13 mouse cellular contexts compared by ENCODE assay signal in genomic region chr8:126877039-126877365, GRCm38 (mm10).
A peak's percentile ranks its signal among the peaks of the same experiment; 100 is the strongest.
DNase-seq lines count a peak whose midpoint lies in the region; ATAC-seq and TF ChIP-seq lines count a peak whose summit lies in the region.
"Had no signal": no experiment of that assay in that cellular context is flagged by ENCODE, and none has a peak within 500 bp of the region (broad histone marks: within the 10 kb centered on the region; RNA-seq: fewer than 3 reads in every experiment).

No protein-coding gene starts in this region.

- H3K27me3 ChIP-seq in heart, embryonic 11.5 days (ENCODE audit: control insufficient read depth, insufficient read depth, low read length), result no peaks in the 10 kb centered on the region
- no peaks in the 10 kb centered on the region for H3K27me3 ChIP-seq in kidney, postnatal 0 days (ENCODE audit: insufficient read depth, low read length)
- H3K27me3 ChIP-seq in intestine, embryonic 16.5 days (replicated peaks; ENCODE audit: control insufficient read depth, insufficient read depth, low read length), result no peaks in the 10 kb centered on the region
- H3K27me3 ChIP-seq in myocyte (ENCODE audit: control insufficient read depth, insufficient read depth, insufficient read length), result no peaks in the 10 kb centered on the region
- H3K27me3 ChIP-seq: heart, embryonic 13.5 days; megakaryocyte, embryonic 14.5 days; neural tube, embryonic 12.5 days had no signal

- 70% methylated on average over 9 of the region's 9 CpGs for WGBS in heart, embryonic 11.5 days (ENCODE audit: insufficient replicate concordance)
- WGBS in kidney, postnatal 0 days, result 44% methylated on average over 9 of the region's 9 CpGs
- 77% methylated on average over 9 of the region's 9 CpGs for WGBS in intestine, embryonic 16.5 days

- DNase-seq in heart, postnatal 4 days, result no peak
- DNase-seq in kidney, postnatal 0 days (ENCODE audit: low spot score), result no peak
- no peak for DNase-seq in kidney, postnatal 25 days
- no peak for DNase-seq in embryo, embryonic 10.5 days (ENCODE audit: low spot score)
- DNase-seq: adrenal gland, postnatal 25 days; cerebellum, adult 8-10 months had no signal

- TF ChIP-seq CTCF in kidney, postnatal 0 days (IDR thresholded peaks at IDR 0.05; ENCODE audit: low read depth), result no peak

- peaks cover 22% of the 10 kb centered on the region for H3K4me1 ChIP-seq in heart, embryonic 11.5 days (ENCODE audit: control insufficient read depth, insufficient read depth, low read length)
- H3K4me1 ChIP-seq in kidney, postnatal 0 days (replicated peaks; ENCODE audit: insufficient read depth, low read length), result peaks cover 17% of the 10 kb centered on the region
- peaks cover 11% of the 10 kb centered on the region for H3K4me1 ChIP-seq in intestine, embryonic 16.5 days (ENCODE audit: control insufficient read depth, insufficient read depth, low read length)
- H3K4me1 ChIP-seq: neural tube, embryonic 12.5 days had no signal

- H3K36me3 ChIP-seq in heart, embryonic 11.5 days (ENCODE audit: control insufficient read depth, insufficient read depth, low read length), result no peaks in the 10 kb centered on the region
- no peaks in the 10 kb centered on the region for H3K36me3 ChIP-seq in kidney, postnatal 0 days (ENCODE audit: insufficient read depth, low read length)
- no peaks in the 10 kb centered on the region for H3K36me3 ChIP-seq in intestine, embryonic 16.5 days (ENCODE audit: control insufficient read depth, insufficient read depth, low read length)
- no peaks in the 10 kb centered on the region for H3K36me3 ChIP-seq in myocyte (ENCODE audit: control insufficient read depth, insufficient read depth)
- H3K36me3 ChIP-seq: heart, embryonic 13.5 days; neural tube, embryonic 12.5 days had no signal

- H3ac ChIP-seq in myocyte (ENCODE audit: control insufficient read depth, insufficient read length), result no peak overlapping the region

- ATAC-seq in heart, embryonic 11.5 days (replicated peaks; ENCODE audit: insufficient number of reproducible peaks, low FRiP score, low TSS enrichment), result no peak
- ATAC-seq in kidney, postnatal 0 days (replicated peaks; ENCODE audit: low FRiP score, low read depth), result no peak
- 0 out of 2 replicates have a peak, but pooled peaks have one; percentile 5 for ATAC-seq in intestine, embryonic 16.5 days

- H3K4me3 ChIP-seq in heart, embryonic 11.5 days (ENCODE audit: low read depth, low read length), result no peak overlapping the region
- no peak overlapping the region for H3K4me3 ChIP-seq in kidney, postnatal 0 days (replicated peaks; ENCODE audit: low read depth, low read length)
- H3K4me3 ChIP-seq in intestine, embryonic 16.5 days (ENCODE audit: low read length), result no peak overlapping the region
- no peak overlapping the region for H3K4me3 ChIP-seq in myocyte
- H3K4me3 ChIP-seq: heart, embryonic 13.5 days; layer of hippocampus, adult 2 months; megakaryocyte, embryonic 14.5 days; neural tube, embryonic 12.5 days had no signal

- peak overlapping the region; percentile 35; the same call in 1 of the 2 replicates for H3K27ac ChIP-seq in heart, embryonic 11.5 days (ENCODE audit: low read depth, low read length)
- peak overlapping the region; percentile 51; the same call in 1 of the 2 replicates for H3K27ac ChIP-seq in kidney, postnatal 0 days
- H3K27ac ChIP-seq in intestine, embryonic 16.5 days (ENCODE audit: low read length), result peak overlapping the region; percentile 42; the same call in 1 of the 2 replicates
- H3K27ac ChIP-seq: heart, embryonic 13.5 days; layer of hippocampus, adult 2 months; neural tube, embryonic 12.5 days had no signal

- no peaks in the 10 kb centered on the region for H3K9me3 ChIP-seq in heart, embryonic 11.5 days (replicated peaks; ENCODE audit: control insufficient read depth, low read length)
- no peaks in the 10 kb centered on the region for H3K9me3 ChIP-seq in kidney, postnatal 0 days (replicated peaks; ENCODE audit: low read length)
- no peaks in the 10 kb centered on the region for H3K9me3 ChIP-seq in intestine, embryonic 16.5 days (ENCODE audit: control insufficient read depth, low read length)
- H3K9me3 ChIP-seq: heart, embryonic 13.5 days had no signal

- TF ChIP-seq POLR2A in myocyte (IDR thresholded peaks at IDR 0.05; ENCODE audit: insufficient read length, low read depth), result no peak

- no peak overlapping the region for H3K9ac ChIP-seq in heart, embryonic 11.5 days (ENCODE audit: low read depth, low read length)
- no peak overlapping the region for H3K9ac ChIP-seq in kidney, postnatal 0 days (ENCODE audit: low read depth, low read length)
- no peak overlapping the region for H3K9ac ChIP-seq in intestine, embryonic 16.5 days (ENCODE audit: low read depth, low read length)
- H3K9ac ChIP-seq: heart, embryonic 13.5 days; neural tube, embryonic 12.5 days had no signal

- no peak overlapping the region for H3K4me2 ChIP-seq in heart, embryonic 11.5 days
- H3K4me2 ChIP-seq in kidney, postnatal 0 days (ENCODE audit: low read length), result no peak overlapping the region
- no peak overlapping the region for H3K4me2 ChIP-seq in intestine, embryonic 16.5 days (ENCODE audit: low read depth, low read length)
- peak overlapping the region; percentile 47 for H3K4me2 ChIP-seq in myocyte (ENCODE audit: low read depth)
- H3K4me2 ChIP-seq: heart, embryonic 13.5 days; neural tube, embryonic 12.5 days had no signal

- no peaks in the 10 kb centered on the region for H3K79me2 ChIP-seq in myocyte (ENCODE audit: control insufficient read depth, insufficient read depth)

TF ChIP-seq in myocyte, 11 proteins besides CTCF, POLR2A, EP300 and RAD21:
- TF ChIP-seq E2F4 (IDR thresholded peaks at IDR 0.05; ENCODE audit: insufficient read depth) (no peak), USF1 (IDR thresholded peaks at IDR 0.05; ENCODE audit: low read depth) (no peak), TCF12 (IDR thresholded peaks at IDR 0.05; ENCODE audit: insufficient read depth, poor library complexity, severe bottlenecking) (no peak), MAX (IDR thresholded peaks at IDR 0.05; ENCODE audit: low read depth) (no peak), CEBPB (IDR thresholded peaks at IDR 0.05; ENCODE audit: insufficient read depth, poor library complexity, severe bottlenecking) (no peak)
TF ChIP-seq in myocyte: peak in this region for 0.
